Mouse (Mus musculus): ENCODE results near the gene Mrps27. TPM values are rescaled to one million over a fixed set of nuclear protein-coding genes. Genes with fewer than 3 reads are reported as not detected.

The Mrps27 gene
- 63.4 and 64.2 TPM in 2 replicates for polyA plus RNA-seq (2014; fragmentation: Nextera tagmentation; extraction: Ambion mirVana)

DNA sequence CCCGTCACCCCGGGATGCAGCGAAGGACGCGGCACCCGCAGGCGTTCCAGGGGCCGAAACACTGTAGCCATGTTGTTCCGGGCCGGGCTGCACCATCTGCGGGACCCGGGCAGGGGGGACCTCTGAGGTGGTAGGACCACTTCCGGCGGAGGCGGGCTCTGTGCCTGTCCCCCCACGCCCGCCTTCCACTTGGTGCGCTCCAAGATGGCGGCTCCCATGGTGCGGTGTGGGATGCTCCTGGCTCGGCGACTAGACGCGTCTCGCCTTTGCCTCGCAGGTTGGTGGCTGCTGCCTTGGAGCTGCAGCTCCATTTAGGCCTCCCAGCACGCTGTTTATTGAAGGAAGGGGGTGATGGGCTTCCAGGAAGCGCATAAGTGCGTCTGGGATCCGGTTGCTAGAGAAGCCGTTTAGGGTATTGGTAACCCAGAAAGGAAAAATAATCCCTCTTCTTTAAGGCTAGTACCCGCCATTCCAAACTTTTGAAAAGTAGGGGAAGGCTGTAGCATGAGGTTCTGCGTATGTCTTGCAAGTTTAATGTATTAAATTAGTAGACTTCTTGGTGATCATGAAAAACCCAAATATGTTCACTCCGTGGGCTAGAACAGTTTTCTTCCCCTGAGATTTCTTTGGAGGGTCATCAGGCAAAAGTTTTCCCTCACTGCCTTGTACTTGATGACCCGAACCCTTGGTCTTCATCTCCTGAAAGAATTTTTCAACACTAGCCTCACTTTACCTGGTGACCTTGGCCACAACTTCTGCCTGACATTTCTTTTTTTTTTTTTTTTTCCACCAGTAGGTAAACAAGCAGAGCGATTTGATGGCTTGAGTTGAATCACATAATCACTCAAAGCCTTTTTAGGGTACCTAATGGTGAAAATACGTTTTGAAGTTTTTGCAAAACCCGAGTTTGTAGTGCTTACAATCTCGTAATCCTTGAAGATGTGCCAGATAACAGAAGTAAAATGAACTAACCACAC is at the start of gene Mrps27, which contains the start of gene Ptcd2:
Mrps27 (plus strand) TSS at position 188 of the 977 bp plus-strand sequence.
Ptcd2 (minus strand) TSS at position 107 of the 977 bp plus-strand sequence.
- WGBS: 4% methylated on average over 39 of the region's 39 CpGs
- peak within 1 kb of the TSS; percentile 79 for H3K4me3 ChIP-seq (ENCODE audit: low read depth, low read length)
- peak; percentile 99 for DNase-seq (ENCODE audit: low spot score)
- peak within 1 kb of the TSS; percentile 72 for H3K27ac ChIP-seq (ENCODE audit: low read depth, low read length)
- H3K4me2 ChIP-seq (ENCODE audit: low read depth, low read length, severe bottlenecking): peak within 1 kb of the TSS; percentile 75
- peak within 1 kb of the TSS; percentile 91 for H3K9ac ChIP-seq (ENCODE audit: low read length)
- no peaks in the 10 kb centered on the region for H3K9me3 ChIP-seq (ENCODE audit: control insufficient read depth, low read length)
- peaks cover 2% of the 10 kb centered on the region; the same call in 1 of the 2 replicates for H3K4me1 ChIP-seq (replicated peaks; ENCODE audit: control insufficient read depth, insufficient read depth, low read length)
- ATAC-seq (replicated peaks; ENCODE audit: low FRiP score): peak; percentile 99
- no peaks in the 10 kb centered on the region for H3K27me3 ChIP-seq (ENCODE audit: control insufficient read depth, insufficient read depth, low read length)
- no peaks in the 10 kb centered on the region; the same call in 1 of the 2 replicates for H3K36me3 ChIP-seq (ENCODE audit: control insufficient read depth, insufficient read depth, low read length)

DNA sequence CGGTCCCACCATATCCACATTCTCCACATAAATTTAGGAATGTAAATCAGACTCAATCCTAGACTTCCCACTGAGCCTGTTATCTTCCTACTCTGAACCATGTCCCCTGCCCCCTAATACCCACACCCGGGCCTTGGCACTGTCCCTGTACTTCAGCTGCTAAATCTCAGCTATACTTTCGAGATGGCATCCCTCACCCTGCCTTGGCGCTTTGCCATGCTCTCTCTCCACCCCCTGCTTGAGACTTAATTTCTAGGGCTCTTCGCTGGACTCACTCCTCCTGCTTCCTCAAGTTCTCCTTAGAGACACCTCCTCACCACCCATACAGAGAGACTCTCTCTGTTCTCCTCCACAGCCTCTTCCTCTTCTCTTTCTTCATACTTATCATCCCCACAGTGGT is 44.7 kb upstream of the Mrps27 start:
- no peak for ATAC-seq (replicated peaks; ENCODE audit: low FRiP score)
- Histone ChIP-seq H3K4me1 (replicated peaks; ENCODE audit: control insufficient read depth, insufficient read depth, low read length) (no peaks in the 10 kb centered on the region), H3K36me3 (ENCODE audit: control insufficient read depth, insufficient read depth, low read length) (no peaks in the 10 kb centered on the region), H3K27me3 (ENCODE audit: control insufficient read depth, insufficient read depth, low read length) (no peaks in the 10 kb centered on the region), H3K9ac (ENCODE audit: low read length) (no peak overlapping the region), H3K4me2 (ENCODE audit: low read depth, low read length, severe bottlenecking) (no peak overlapping the region), H3K9me3 (ENCODE audit: control insufficient read depth, low read length) (no peaks in the 10 kb centered on the region), H3K4me3 (ENCODE audit: low read depth, low read length) (no peak overlapping the region), H3K27ac (ENCODE audit: low read depth, low read length) (no peak overlapping the region)
- DNase-seq (ENCODE audit: low spot score): no peak
- WGBS: 92% methylated on average over 5 of the region's 5 CpGs

- Histone ChIP-seq H3K4me2 (ENCODE audit: low read depth, low read length, severe bottlenecking) (no peak overlapping the region), H3K36me3 (ENCODE audit: control insufficient read depth, insufficient read depth, low read length) (no peaks in the 10 kb centered on the region), H3K4me1 (replicated peaks; ENCODE audit: control insufficient read depth, insufficient read depth, low read length) (no peaks in the 10 kb centered on the region), H3K27me3 (ENCODE audit: control insufficient read depth, insufficient read depth, low read length) (no peaks in the 10 kb centered on the region), H3K9ac (ENCODE audit: low read length) (no peak overlapping the region), H3K9me3 (ENCODE audit: control insufficient read depth, low read length) (no peaks in the 10 kb centered on the region), H3K4me3 (ENCODE audit: low read depth, low read length) (no peak overlapping the region), H3K27ac (ENCODE audit: low read depth, low read length) (no peak overlapping the region)
- 77% methylated on average over 5 of the region's 5 CpGs for WGBS
- DNase-seq (ENCODE audit: low spot score) (no peak), ATAC-seq (replicated peaks; ENCODE audit: low FRiP score) (no peak)
These were observed 40.7 kb upstream of the Mrps27 start for GRCm38 (mm10) chr13:99303846-99304245.

GRCm38 (mm10) chr13:99304365-99304764 is 40.2 kb upstream of the Mrps27 start:
- Histone ChIP-seq H3K27ac (ENCODE audit: low read depth, low read length) (no peak overlapping the region), H3K4me3 (ENCODE audit: low read depth, low read length) (no peak overlapping the region), H3K4me2 (ENCODE audit: low read depth, low read length, severe bottlenecking) (no peak overlapping the region), H3K9ac (ENCODE audit: low read length) (no peak overlapping the region), H3K36me3 (ENCODE audit: control insufficient read depth, insufficient read depth, low read length) (no peaks in the 10 kb centered on the region), H3K4me1 (replicated peaks; ENCODE audit: control insufficient read depth, insufficient read depth, low read length) (no peaks in the 10 kb centered on the region), H3K27me3 (ENCODE audit: control insufficient read depth, insufficient read depth, low read length) (no peaks in the 10 kb centered on the region), H3K9me3 (ENCODE audit: control insufficient read depth, low read length) (no peaks in the 10 kb centered on the region)
- no peak for ATAC-seq (replicated peaks; ENCODE audit: low FRiP score)
- no peak for DNase-seq (ENCODE audit: low spot score)
- WGBS: 69% methylated on average over 11 of the region's 11 CpGs

GRCm38 (mm10) chr13:99305186-99305585 is 39.4 kb upstream of the Mrps27 start:
- H3K4me3 ChIP-seq (ENCODE audit: low read depth, low read length): no peak overlapping the region
- H3K27ac ChIP-seq (ENCODE audit: low read depth, low read length): no peak overlapping the region
- 96% methylated on average over 1 of the region's 1 CpGs for WGBS
- no peaks in the 10 kb centered on the region for H3K27me3 ChIP-seq (ENCODE audit: control insufficient read depth, insufficient read depth, low read length)
- no peaks in the 10 kb centered on the region for H3K9me3 ChIP-seq (ENCODE audit: control insufficient read depth, low read length)
- H3K4me1 ChIP-seq (replicated peaks; ENCODE audit: control insufficient read depth, insufficient read depth, low read length): no peaks in the 10 kb centered on the region
- H3K9ac ChIP-seq (ENCODE audit: low read length): no peak overlapping the region
- H3K4me2 ChIP-seq (ENCODE audit: low read depth, low read length, severe bottlenecking): no peak overlapping the region
- H3K36me3 ChIP-seq (ENCODE audit: control insufficient read depth, insufficient read depth, low read length): no peaks in the 10 kb centered on the region
- no peak for DNase-seq (ENCODE audit: low spot score)
- no peak for ATAC-seq (replicated peaks; ENCODE audit: low FRiP score)

DNA sequence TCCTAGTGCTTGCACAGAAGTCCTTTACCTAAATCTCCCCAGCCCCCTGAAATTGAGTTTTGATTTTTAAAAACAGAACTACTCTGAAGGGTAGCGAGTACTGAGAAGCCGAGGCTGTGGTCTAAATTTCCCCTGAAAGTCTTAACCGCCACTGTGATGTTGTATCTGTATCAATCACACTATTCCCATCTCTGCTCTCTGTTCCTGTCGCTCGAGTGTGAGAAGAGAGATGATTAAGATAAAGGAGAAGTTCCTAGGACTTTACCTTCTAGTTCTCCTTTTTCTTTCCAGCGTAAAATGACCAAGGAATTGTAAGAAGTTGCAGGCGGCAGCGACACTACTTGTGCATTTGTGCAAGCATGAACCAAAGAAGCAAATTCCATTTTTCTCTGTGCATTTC is 38.4 kb upstream of the Mrps27 start:
- ATAC-seq (replicated peaks; ENCODE audit: low FRiP score): no peak

DNA sequence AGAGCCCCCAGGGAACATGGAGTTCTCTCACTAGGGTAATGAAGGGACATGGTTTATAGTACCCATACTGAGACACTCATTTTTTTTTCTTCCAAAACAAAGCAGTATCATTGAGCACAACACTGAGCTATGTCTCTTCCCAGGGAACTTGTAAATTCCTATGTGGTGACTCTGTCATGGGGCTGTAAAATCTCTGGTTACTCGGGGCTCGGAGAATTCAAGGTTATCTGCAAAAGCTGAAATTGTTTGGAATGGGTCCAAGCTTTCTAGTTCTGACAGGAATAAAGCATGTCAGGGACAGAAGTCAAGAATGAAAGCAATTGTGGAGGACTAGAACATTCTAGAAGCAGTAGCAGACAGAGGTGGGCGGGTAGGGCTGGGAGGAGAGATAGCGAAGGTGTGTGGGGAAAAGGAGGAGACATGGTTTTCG is 36.6 kb upstream of the Mrps27 start:
- H3K9ac ChIP-seq (ENCODE audit: low read length): no peak overlapping the region
- H3K4me1 ChIP-seq (replicated peaks; ENCODE audit: control insufficient read depth, insufficient read depth, low read length): no peaks in the 10 kb centered on the region
- no peaks in the 10 kb centered on the region for H3K27me3 ChIP-seq (ENCODE audit: control insufficient read depth, insufficient read depth, low read length)
- no peak overlapping the region for H3K4me2 ChIP-seq (ENCODE audit: low read depth, low read length, severe bottlenecking)
- no peak for ATAC-seq (replicated peaks; ENCODE audit: low FRiP score)
- H3K9me3 ChIP-seq (ENCODE audit: control insufficient read depth, low read length): no peaks in the 10 kb centered on the region
- no peak overlapping the region for H3K4me3 ChIP-seq (ENCODE audit: low read depth, low read length)
- no peak overlapping the region for H3K27ac ChIP-seq (ENCODE audit: low read depth, low read length)
- 90% methylated on average over 5 of the region's 5 CpGs for WGBS
- no peak for DNase-seq (ENCODE audit: low spot score)
- H3K36me3 ChIP-seq (ENCODE audit: control insufficient read depth, insufficient read depth, low read length): no peaks in the 10 kb centered on the region

More for the DNA sequence above, 38.4 kb upstream of the Mrps27 start:
- H3K4me2 ChIP-seq (ENCODE audit: low read depth, low read length, severe bottlenecking): no peak overlapping the region
- WGBS: 94% methylated on average over 8 of the region's 8 CpGs
- no peak overlapping the region for H3K9ac ChIP-seq (ENCODE audit: low read length)
- DNase-seq (ENCODE audit: low spot score): no peak
- no peaks in the 10 kb centered on the region for H3K27me3 ChIP-seq (ENCODE audit: control insufficient read depth, insufficient read depth, low read length)
- no peaks in the 10 kb centered on the region for H3K9me3 ChIP-seq (ENCODE audit: control insufficient read depth, low read length)
- H3K36me3 ChIP-seq (ENCODE audit: control insufficient read depth, insufficient read depth, low read length): no peaks in the 10 kb centered on the region
- H3K27ac ChIP-seq (ENCODE audit: low read depth, low read length): no peak overlapping the region
- no peak overlapping the region for H3K4me3 ChIP-seq (ENCODE audit: low read depth, low read length)
- no peaks in the 10 kb centered on the region for H3K4me1 ChIP-seq (replicated peaks; ENCODE audit: control insufficient read depth, insufficient read depth, low read length)

GRCm38 (mm10) chr13:99308393-99308792 is 36.2 kb upstream of the Mrps27 start:
- no peaks in the 10 kb centered on the region for H3K36me3 ChIP-seq (ENCODE audit: control insufficient read depth, insufficient read depth, low read length)
- WGBS: 88% methylated on average over 8 of the region's 8 CpGs
- no peaks in the 10 kb centered on the region for H3K4me1 ChIP-seq (replicated peaks; ENCODE audit: control insufficient read depth, insufficient read depth, low read length)
- no peaks in the 10 kb centered on the region for H3K27me3 ChIP-seq (ENCODE audit: control insufficient read depth, insufficient read depth, low read length)
- no peaks in the 10 kb centered on the region for H3K9me3 ChIP-seq (ENCODE audit: control insufficient read depth, low read length)
- no peak overlapping the region for H3K4me3 ChIP-seq (ENCODE audit: low read depth, low read length)
- no peak overlapping the region for H3K4me2 ChIP-seq (ENCODE audit: low read depth, low read length, severe bottlenecking)
- H3K9ac ChIP-seq (ENCODE audit: low read length): no peak overlapping the region
- no peak for DNase-seq (ENCODE audit: low spot score)
- ATAC-seq (replicated peaks; ENCODE audit: low FRiP score): no peak
- no peak overlapping the region for H3K27ac ChIP-seq (ENCODE audit: low read depth, low read length)

All from forebrain, embryonic 11.5 days (tissue).